Mouse (Mus musculus) liver, postnatal 0 days (tissue): Measurements from ENCODE around the gene Pip5k1c. TPM values are rescaled to one million over a fixed set of nuclear protein-coding genes. Genes with fewer than 3 reads are reported as not detected.

Experiments
- ATAC-seq: fragments of 200-750 bp; cut with Nextera tagmentation; 2 replicates; pipeline ENCODE4 v1.8.0; 2017; ENCODE audit warnings: mild to moderate bottlenecking, moderate library complexity
- DNase-seq: peaks from one replicate; pipeline ENCODE4 v3.0.0-alpha.2; 2016
- H3K27ac ChIP-seq: fragments of 300-500 bp; sonication (generic); 2 replicates; pipeline ENCODE4 v1.5.1; 2014; ENCODE audit warnings: antibody characterized with exemption, moderate library complexity, mild to moderate bottlenecking, low read depth
- H3K27me3 ChIP-seq: fragments of 300-500 bp; sonication (generic); 2 replicates; pipeline ENCODE4 v1.6.1; 2014; ENCODE audit warnings: low read length, control low read depth, mixed read lengths; ENCODE audit not compliant: insufficient read depth
- H3K36me3 ChIP-seq: fragments of 300-500 bp; sonication (generic); replicated peaks from 2 replicates; pipeline ENCODE4 v1.6.1; 2014; ENCODE audit warnings: mild to moderate bottlenecking, control low read depth, low read length, moderate library complexity, mixed read lengths; ENCODE audit not compliant: insufficient read depth
- H3K4me1 ChIP-seq: fragments of 300-500 bp; sonication (generic); 2 replicates; pipeline ENCODE4 v1.6.1; 2014; ENCODE audit warnings: antibody characterized with exemption, mild to moderate bottlenecking, control low read depth; ENCODE audit not compliant: insufficient read depth
- H3K4me2 ChIP-seq: fragments of 300-500 bp; sonication (generic); 2 replicates; pipeline ENCODE4 v1.6.1; 2014; ENCODE audit warnings: low read depth, mild to moderate bottlenecking, low read length, moderate library complexity, mixed read lengths
- H3K4me3 ChIP-seq: fragments of 300-500 bp; sonication (generic); 2 replicates; pipeline ENCODE4 v1.5.1; 2014; ENCODE audit warnings: low read depth, low read length
- H3K9ac ChIP-seq: fragments of 300-500 bp; sonication (generic); replicated peaks from 2 replicates; pipeline ENCODE4 v1.6.1; 2014; ENCODE audit warnings: mild to moderate bottlenecking, moderate library complexity
- H3K9me3 ChIP-seq: fragments of 300-500 bp; sonication (generic); 2 replicates; pipeline ENCODE4 v1.6.1; 2016; ENCODE audit warnings: mild to moderate bottlenecking, control low read depth, low read length, mixed read lengths
- CTCF ChIP-seq: sonication (generic); IDR thresholded peaks from 2 replicates; pipeline ENCODE4 v1.5.1; 2016; ENCODE audit warnings: antibody characterized with exemption, low read depth
- EP300 ChIP-seq: IDR thresholded peaks from 2 replicates; pipeline ENCODE4 v1.6.1; 2016; ENCODE audit warnings: antibody characterized with exemption, low read depth, mild to moderate bottlenecking
- WGBS: fragments of 180-500 bp; shearing (Covaris S2); extraction: QIAGEN DNeasy Blood & Tissue Kit; methylation state at CpG from one replicate; pipeline ENCODE4 v1.1.7; 2014; ENCODE audit not compliant: insufficient replicate concordance; 5-methylcytosine and 5-hydroxymethylcytosine counted together
- polyA plus RNA-seq: library from polyadenylated mRNA; unstranded; fragments of >200 nt; fragmentation: Nextera tagmentation; extraction: Ambion mirVana; gene quantifications from 2 replicates; pipeline ENCODE4 v1.2.1, GENCODE M21; 2015

Gene Pip5k1c
- polyA plus RNA-seq, 1 experiment from 2014 or later, result 9.7 TPM

GRCm38 (mm10) chr10:81358209-81358608 lies 65.4 kb downstream of the Pip5k1c start:
- H3K27me3 ChIP-seq, result no peaks in the 10 kb centered on the region
- no peaks in the 10 kb centered on the region for H3K9me3 ChIP-seq
- 26% methylated on average over 4 of the region's 4 CpGs for WGBS
- DNase-seq, result peak; percentile 44
- H3K4me2 ChIP-seq, result peak overlapping the region; percentile 81
- TF ChIP-seq CTCF (no peak), EP300 (no peak)
- ATAC-seq, result no peak
- peak overlapping the region; percentile 77 for H3K27ac ChIP-seq
- peak overlapping the region; percentile 69 for H3K4me3 ChIP-seq
- peaks cover 48% of the 10 kb centered on the region for H3K4me1 ChIP-seq
- peak overlapping the region; percentile 79 for H3K9ac ChIP-seq
- H3K36me3 ChIP-seq, result peaks cover 26% of the 10 kb centered on the region

- 19% methylated on average over 1 of the region's 1 CpGs for WGBS
- no peaks in the 10 kb centered on the region for H3K9me3 ChIP-seq
- no peaks in the 10 kb centered on the region for H3K27me3 ChIP-seq
- peaks cover 54% of the 10 kb centered on the region for H3K4me1 ChIP-seq
- ATAC-seq (no peak), DNase-seq (peak; percentile 35)
- H3K4me2 ChIP-seq, result peak overlapping the region; percentile 81
- peak overlapping the region; percentile 79 for H3K9ac ChIP-seq
- H3K27ac ChIP-seq, result peak overlapping the region; percentile 77
- peaks cover 33% of the 10 kb centered on the region for H3K36me3 ChIP-seq
- no peak for TF ChIP-seq CTCF
- TF ChIP-seq EP300, result no peak
- peak overlapping the region; percentile 69 for H3K4me3 ChIP-seq
Measured at GRCm38 (mm10) chr10:81358841-81359240, 66.1 kb downstream of the Pip5k1c start.

- H3K4me3 ChIP-seq, result no peak overlapping the region
- 76% methylated on average over 8 of the region's 8 CpGs for WGBS
- no peaks in the 10 kb centered on the region for H3K9me3 ChIP-seq
- 0 out of 2 replicates have a peak overlapping the region, but pooled peaks have one; percentile 14 for H3K4me2 ChIP-seq
- H3K36me3 ChIP-seq, result peaks cover 37% of the 10 kb centered on the region
- peak overlapping the region; percentile 0; the same call in 1 of the 2 replicates for H3K27ac ChIP-seq
- H3K9ac ChIP-seq, result 0 out of 2 replicates have a peak overlapping the region, but pooled peaks have one; percentile 45
- no peaks in the 10 kb centered on the region for H3K27me3 ChIP-seq
- DNase-seq (peak; percentile 27), ATAC-seq (no peak)
- H3K4me1 ChIP-seq, result peaks cover 70% of the 10 kb centered on the region
- TF ChIP-seq CTCF (no peak), EP300 (no peak)
Measured at GRCm38 (mm10) chr10:81360721-81361120, 68.0 kb downstream of the Pip5k1c start.

GRCm38 (mm10) chr10:81362336-81362949 lies 69.7 kb downstream of the Pip5k1c start:
- Histone ChIP-seq H3K4me1 (peaks cover 66% of the 10 kb centered on the region), H3K27me3 (no peaks in the 10 kb centered on the region), H3K36me3 (peaks cover 50% of the 10 kb centered on the region), H3K9ac (peak overlapping the region; percentile 62), H3K9me3 (no peaks in the 10 kb centered on the region), H3K4me3 (no peak overlapping the region), H3K27ac (peak overlapping the region; percentile 78), H3K4me2 (peak overlapping the region; percentile 44)
- ATAC-seq (peak; percentile 82), DNase-seq (peak; percentile 80)
- WGBS, result 49% methylated on average over 12 of the region's 12 CpGs
- TF ChIP-seq EP300 (no peak), CTCF (no peak)

- no peaks in the 10 kb centered on the region for H3K9me3 ChIP-seq
- H3K27me3 ChIP-seq, result no peaks in the 10 kb centered on the region
- DNase-seq (peak; percentile 59), ATAC-seq (no peak)
- peaks cover 63% of the 10 kb centered on the region for H3K36me3 ChIP-seq
- peak overlapping the region; percentile 34; the same call in 1 of the 2 replicates for H3K4me2 ChIP-seq
- no peak for TF ChIP-seq CTCF
- no peak for TF ChIP-seq EP300
- 68% methylated on average over 54 of the region's 54 CpGs for WGBS
- peak overlapping the region; percentile 78 for H3K27ac ChIP-seq
- peaks cover 60% of the 10 kb centered on the region for H3K4me1 ChIP-seq
- 0 out of 2 replicates have a peak overlapping the region, but pooled peaks have one; percentile 26 for H3K9ac ChIP-seq
- H3K4me3 ChIP-seq, result no peak overlapping the region
Measured at GRCm38 (mm10) chr10:81363436-81364346, 70.9 kb downstream of the Pip5k1c start.

DNA sequence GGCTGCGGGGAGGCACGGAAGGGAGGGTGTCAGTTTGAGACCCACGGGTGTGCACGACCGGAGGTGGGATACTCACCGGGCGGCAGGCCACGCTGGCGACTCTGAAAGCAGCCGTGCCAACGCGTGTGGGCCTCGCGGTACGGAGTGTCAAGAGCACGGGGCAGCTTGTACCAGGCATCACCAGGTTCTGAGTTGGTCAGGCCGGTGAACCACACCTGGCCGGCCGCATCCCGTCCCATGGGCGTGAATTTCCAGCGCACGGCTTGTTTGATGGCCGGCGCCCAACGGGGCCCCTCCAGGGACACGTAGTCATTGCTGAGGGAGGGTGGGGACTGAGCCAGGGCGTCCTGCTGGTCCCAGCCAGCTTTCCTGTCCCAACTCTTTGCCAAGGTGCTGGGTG lies 71.9 kb downstream of the Pip5k1c start:
- Histone ChIP-seq H3K9ac (no peak overlapping the region), H3K4me3 (no peak overlapping the region), H3K36me3 (peaks cover 73% of the 10 kb centered on the region)

More for the DNA sequence above, 71.9 kb downstream of the Pip5k1c start:
- DNase-seq, result peak; percentile 45
- ATAC-seq, result no peak
- H3K27ac ChIP-seq, result no peak overlapping the region
- 59% methylated on average over 28 of the region's 28 CpGs for WGBS
- H3K27me3 ChIP-seq, result no peaks in the 10 kb centered on the region
- TF ChIP-seq CTCF, result no peak
- no peak for TF ChIP-seq EP300
- 0 out of 2 replicates have a peak overlapping the region, but pooled peaks have one; percentile 34 for H3K4me2 ChIP-seq
- no peaks in the 10 kb centered on the region for H3K9me3 ChIP-seq
- H3K4me1 ChIP-seq, result peaks cover 50% of the 10 kb centered on the region
